Mouse (Mus musculus) liver, adult 2 months (tissue): Measurements from ENCODE around the gene Chrna9.

Source experiments
- CTCF ChIP-seq: fragments of 200-500 bp; IDR thresholded peaks from 2 replicates; pipeline ENCODE4 v1.5.1; 2011; ENCODE audit warnings: low read depth, low read length, control low read depth
- POLR2A ChIP-seq: fragments of 200-500 bp; IDR thresholded peaks from 2 replicates; pipeline ENCODE4 v1.6.1; 2011; ENCODE audit warnings: low read length, control low read depth; ENCODE audit not compliant: insufficient read depth; ENCODE audit errors: extremely low read depth

DNA sequence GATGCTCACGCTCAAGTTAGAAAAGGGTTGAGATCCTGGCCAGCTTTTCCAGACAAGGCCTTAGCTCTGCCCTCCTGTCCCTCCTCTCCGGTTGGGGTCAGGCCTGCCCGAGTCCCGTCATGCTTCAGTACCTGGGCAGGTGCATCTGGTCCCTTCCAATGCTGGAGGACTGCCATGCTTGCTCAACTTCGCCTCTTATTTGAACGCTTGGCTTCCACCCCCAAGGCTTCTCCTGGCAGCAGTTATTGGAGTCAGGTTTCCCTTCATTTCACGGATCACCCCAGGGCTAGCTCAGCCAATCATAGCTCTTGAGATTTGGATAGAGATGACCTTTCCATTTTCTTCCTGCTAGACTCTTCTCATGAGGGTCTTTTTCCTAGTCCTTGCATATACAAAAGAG, 65.4 kb downstream of the Chrna9 start:
- TF ChIP-seq CTCF (no peak), POLR2A (no peak)
